Mouse (Mus musculus) heart, postnatal 4 days (tissue): ENCODE measurements at regions not wholly inside any gene's neighbourhood (a gene's known extent, or its start where the extent isn't known, plus 50 kb on each side); places are given as distances from the start of the nearest gene placed in this dataset.

Source experiments
- DNase-seq: peaks from one replicate; pipeline ENCODE4 v3.0.0; 2021

- no peak for DNase-seq
Measured at GRCm38 (mm10) chr11:113031405-113031804, 249.4 kb downstream of the Sox9 start.

GRCm38 (mm10) chr11:113032487-113033228 is 250.6 kb downstream of the Sox9 start:
- no peak for DNase-seq

GRCm38 (mm10) chr11:113034911-113035310 is 252.9 kb downstream of the Sox9 start:
- no peak for DNase-seq

- no peak for DNase-seq
Measured at GRCm38 (mm10) chr11:113037736-113038135, 255.7 kb downstream of the Sox9 start.

- no peak for DNase-seq
Measured at GRCm38 (mm10) chr11:113042710-113043109, 260.7 kb downstream of the Sox9 start.

- peak; percentile 56 for DNase-seq
Measured at GRCm38 (mm10) chr11:113046200-113047051, 264.4 kb downstream of the Sox9 start.

- DNase-seq, result no peak
Measured at GRCm38 (mm10) chr11:113048158-113048557, 266.1 kb downstream of the Sox9 start.

GRCm38 (mm10) chr11:113049593-113049992 is 267.6 kb downstream of the Sox9 start:
- no peak for DNase-seq

- no peak for DNase-seq
Measured at GRCm38 (mm10) chr11:113052536-113052935, 270.5 kb downstream of the Sox9 start.

- peak; percentile 64 for DNase-seq
Measured at GRCm38 (mm10) chr11:113056042-113056632, 274.1 kb downstream of the Sox9 start.

GRCm38 (mm10) chr11:113056824-113057223 is 274.8 kb downstream of the Sox9 start:
- peak; percentile 27 for DNase-seq

GRCm38 (mm10) chr11:113070365-113070764 is 288.3 kb downstream of the Sox9 start:
- no peak for DNase-seq

- no peak for DNase-seq
Measured at GRCm38 (mm10) chr11:113071942-113072341, 289.9 kb downstream of the Sox9 start.

- no peak for DNase-seq
Measured at GRCm38 (mm10) chr11:113074328-113074727, 292.3 kb downstream of the Sox9 start.

- no peak for DNase-seq
Measured at GRCm38 (mm10) chr11:113076371-113076770, 294.3 kb downstream of the Sox9 start.

- DNase-seq, result no peak
Measured at GRCm38 (mm10) chr11:113080311-113080710, 298.3 kb downstream of the Sox9 start.

GRCm38 (mm10) chr11:113084442-113084841 is 302.4 kb downstream of the Sox9 start:
- DNase-seq, result no peak

- DNase-seq, result no peak
Measured at GRCm38 (mm10) chr11:113085556-113085955, 303.5 kb downstream of the Sox9 start.

GRCm38 (mm10) chr11:113087084-113087483 is 305.1 kb downstream of the Sox9 start:
- DNase-seq, result no peak

GRCm38 (mm10) chr11:113089637-113090351 is 307.8 kb downstream of the Sox9 start:
- no peak for DNase-seq

GRCm38 (mm10) chr11:113091901-113092568 is 310.0 kb downstream of the Sox9 start:
- no peak for DNase-seq

GRCm38 (mm10) chr11:113093895-113094445 is 311.9 kb downstream of the Sox9 start:
- DNase-seq, result no peak
